Mouse (Mus musculus) C2C12 (cell line): ENCODE results near the gene Il12rb1.

Experiments used
- CEBPB ChIP-seq: IDR thresholded peaks from one replicate; pipeline ENCODE4 v1.6.1; 2011; ENCODE audit warnings: low read depth, mild to moderate bottlenecking, control low read depth, moderate library complexity
- CTCF ChIP-seq: IDR thresholded peaks from one replicate; pipeline ENCODE4 v1.5.1; 2011; ENCODE audit not compliant: control insufficient read depth, insufficient read depth, insufficient read length
- MAX ChIP-seq: IDR thresholded peaks from one replicate; pipeline ENCODE4 v1.6.1; 2011; ENCODE audit warnings: mild to moderate bottlenecking, control low read depth
- MYOD1 ChIP-seq: IDR thresholded peaks from one replicate; pipeline ENCODE4 v1.6.1; 2011; ENCODE audit warnings: low read depth; ENCODE audit not compliant: control insufficient read depth, insufficient read length
- MYOG ChIP-seq: IDR thresholded peaks from one replicate; pipeline ENCODE4 v1.6.1; 2011; ENCODE audit not compliant: control insufficient read depth, insufficient read length; ENCODE audit errors: extremely low read depth
- USF1 ChIP-seq: IDR thresholded peaks from one replicate; pipeline ENCODE4 v1.6.1; 2011; ENCODE audit warnings: low read depth, mild to moderate bottlenecking, control low read depth, moderate library complexity

GRCm38 (mm10) chr8:70769858-70770257 lies 38.4 kb upstream of the Il12rb1 start:
- TF ChIP-seq CTCF (no peak), MYOG (no peak), CEBPB (no peak), USF1 (no peak), MYOD1 (no peak), MAX (no peak)
